Mouse (Mus musculus): ENCODE data around the gene Vmn1r22.

The Vmn1r22 gene

GRCm38 (mm10) chr6:57907928-57908327, at the start of gene Vmn1r22:
Vmn1r22 (minus strand) TSS chr6:57908028.
- in situ Hi-C loops (cut with MboI; ENCODE audit: unreplicated experiment in 2 of 2), result no loop called here

GRCm38 (mm10) chr6:57926738-57927137, 18.9 kb upstream of the Vmn1r22 start, which contains the start of gene Vmn1r23:
Vmn1r23 (minus strand) TSS chr6:57926838.
- in situ Hi-C loops (cut with MboI; ENCODE audit: unreplicated experiment in 2 of 2), result no loop called here

GRCm38 (mm10) chr6:57859043-57860042, 48.5 kb downstream of the Vmn1r22 start:
- in situ Hi-C loops (cut with MboI; ENCODE audit: unreplicated experiment in 2 of 2), result loop anchor here (5.0 to 25.0 kb wide), 4 partner anchors 285 to 1047 kb away; partner anchors contain the start of gene Vmn1r20 (in 2 of the 2)

- in situ Hi-C loops (cut with MboI; ENCODE audit: unreplicated experiment in 2 of 2), result loop anchor here in 1 of 2 experiments (25.0 kb wide), 1 partner anchor 289 kb away; no protein-coding TSS in a partner anchor
Observed at GRCm38 (mm10) chr6:57851177-57851576, 56.7 kb downstream of the Vmn1r22 start.

- in situ Hi-C loops (cut with MboI; ENCODE audit: unreplicated experiment in 2 of 2), result loop anchor here in 1 of 2 experiments (25.0 kb wide), 1 partner anchor 288 kb away; no protein-coding TSS in a partner anchor
Observed at GRCm38 (mm10) chr6:57850286-57850685, 57.5 kb downstream of the Vmn1r22 start, which contains the start of gene Vmn1r21. Vmn1r21 (minus strand) TSS chr6:57850343.

Data from v-Abl transformed pro-B cells (cell line).